Mouse (Mus musculus) ovary, postnatal 36 days (tissue): Measurements from ENCODE around the gene Prss27.
"Not testable (repeated sequence)": the region's sequence is repeated elsewhere in the genome, so short reads cannot be mapped to it uniquely, and the experiment has no call there.

Experiments
- DNase-seq: peaks from one replicate; pipeline ENCODE4 v3.0.0; 2022; ENCODE audit warnings: low spot score, mixed read lengths

The Prss27 gene

DNA sequence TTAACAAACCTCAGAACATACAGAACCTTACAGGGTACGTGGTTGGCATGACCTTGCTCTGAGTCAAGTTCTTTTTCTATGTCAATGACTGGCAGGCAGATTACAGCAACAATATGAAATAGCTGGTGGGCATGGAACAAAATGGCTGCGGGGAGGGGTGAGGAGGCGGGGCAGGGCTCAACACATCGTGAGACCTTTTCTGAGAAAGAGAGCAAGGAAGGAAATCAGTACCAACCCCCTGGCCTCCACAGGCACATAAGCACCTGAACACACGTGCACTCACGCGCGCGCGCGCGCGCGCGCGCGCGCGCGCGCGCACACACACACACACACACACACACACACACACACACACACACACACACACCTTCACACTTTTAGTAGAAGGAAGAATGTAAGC, 7.4 kb upstream of the Prss27 start:
- DNase-seq: no peak

DNA sequence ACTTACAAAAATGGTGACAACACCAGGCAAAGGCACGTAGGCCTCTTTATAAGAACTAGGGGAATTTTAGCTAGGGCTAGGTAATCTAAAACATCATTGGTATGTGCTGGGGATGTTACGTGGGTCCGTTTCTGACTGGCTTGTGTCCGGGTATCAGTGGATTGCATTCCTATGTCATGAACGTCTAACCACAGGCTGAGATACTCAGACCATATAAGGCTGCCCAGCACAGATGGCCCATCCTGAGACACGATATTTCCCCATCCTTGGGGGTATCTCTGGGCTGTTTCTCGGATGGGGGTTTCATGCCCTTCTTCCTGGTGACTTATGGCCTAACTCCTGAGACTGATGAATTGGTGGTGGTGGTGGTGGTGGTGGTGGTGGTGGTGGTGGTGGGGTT, 2.9 kb upstream of the Prss27 start:
- DNase-seq: no peak

DNA sequence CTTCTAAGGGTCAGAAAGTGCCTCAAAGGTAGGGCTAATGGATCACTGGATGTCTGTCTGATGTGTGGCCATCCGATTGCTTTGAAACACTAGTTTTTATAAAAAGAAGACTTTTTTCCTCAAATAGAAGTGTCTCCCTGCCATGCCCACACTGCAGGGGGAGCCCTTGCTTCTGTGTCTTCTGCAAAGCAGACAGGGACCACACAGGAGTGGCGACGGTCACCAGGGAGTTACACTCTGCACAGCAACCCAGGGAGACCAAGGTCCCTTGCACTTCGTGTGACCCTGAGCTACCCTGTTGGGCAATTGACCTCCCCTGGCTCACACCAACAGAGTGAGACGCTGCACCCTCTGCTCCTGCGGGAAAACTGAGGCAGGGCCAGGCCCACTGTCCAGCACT, 990 bp upstream of the Prss27 start:
- DNase-seq: no peak

DNA sequence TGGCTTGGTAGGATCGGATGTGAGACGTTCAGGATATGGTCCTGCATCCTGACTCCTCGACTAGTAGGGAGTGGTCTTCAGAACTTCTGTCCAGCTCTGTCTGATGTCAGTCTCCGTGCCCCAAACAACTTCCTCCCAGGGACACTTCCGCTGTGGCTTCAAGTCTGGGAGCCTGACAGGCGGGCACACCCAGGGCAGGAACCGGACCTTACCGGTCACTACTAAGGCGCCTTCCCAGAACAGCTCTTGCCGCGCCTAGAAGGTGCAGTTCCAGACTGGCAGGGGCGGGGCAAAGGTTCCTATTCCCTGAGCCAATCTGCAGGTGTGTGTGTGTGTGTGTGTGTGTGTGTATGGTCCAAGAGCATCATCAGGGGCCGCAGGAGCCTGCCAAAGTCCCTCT, 584 bp upstream of the Prss27 start:
- no peak for DNase-seq

DNA sequence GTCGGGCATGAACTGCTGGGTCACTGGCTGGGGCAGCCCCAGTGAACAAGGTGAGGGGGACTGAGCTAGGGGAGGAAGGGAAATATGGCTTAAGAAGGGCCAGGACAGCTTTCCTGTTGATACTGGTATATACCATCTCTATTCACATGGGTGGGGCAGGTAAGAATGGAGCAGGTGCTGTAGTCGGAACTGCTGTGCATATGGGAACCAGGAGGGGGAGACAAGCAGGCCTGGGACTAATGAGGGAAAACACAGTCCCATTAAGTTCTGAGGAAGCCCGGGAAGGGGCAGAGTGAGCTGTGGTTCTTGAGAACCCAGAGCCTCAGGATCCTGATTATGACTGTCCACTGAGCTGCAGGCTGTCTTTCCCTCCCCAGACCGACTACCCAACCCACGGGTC, 6.5 kb downstream of the Prss27 start:
- no peak for DNase-seq

DNA sequence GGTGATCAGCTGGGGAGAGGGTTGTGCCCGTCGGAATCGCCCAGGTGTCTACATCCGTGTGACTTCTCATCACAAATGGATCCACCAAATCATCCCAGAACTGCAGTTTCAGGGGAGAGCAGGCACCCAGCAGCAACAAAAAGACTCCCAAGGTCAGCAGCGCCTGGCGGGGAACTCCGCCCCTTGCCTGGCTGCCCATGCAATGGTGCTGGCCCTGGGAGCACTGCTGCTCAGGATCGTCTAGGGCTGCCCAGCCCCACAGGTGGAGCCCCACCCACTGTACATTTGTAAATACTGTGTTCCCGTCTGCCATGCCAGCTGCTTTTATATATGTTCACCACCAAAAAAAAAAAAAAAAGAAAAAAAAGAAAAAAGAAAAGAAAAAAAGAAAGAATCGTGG, 7.7 kb downstream of the Prss27 start:
- peak; percentile 29 for DNase-seq

DNA sequence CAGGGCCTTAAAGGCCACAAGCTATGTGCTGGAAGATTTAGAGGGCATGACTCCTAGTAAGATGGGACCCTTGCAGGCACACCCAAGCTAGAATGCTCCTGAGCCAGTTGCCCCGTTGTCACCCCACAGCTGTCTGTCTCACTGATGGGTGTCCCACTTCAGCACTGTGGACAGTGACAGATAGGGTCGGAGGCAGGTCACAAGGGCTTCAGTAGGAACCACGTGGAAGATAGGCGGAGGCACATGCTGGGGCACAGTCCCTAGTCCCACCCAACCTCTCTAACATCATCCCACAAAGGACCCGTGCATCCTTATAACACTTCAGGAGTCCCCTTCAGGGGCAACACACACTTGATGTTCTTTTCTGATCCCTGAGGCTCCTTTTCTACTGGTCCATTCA, 8.1 kb downstream of the Prss27 start:
- no peak for DNase-seq

DNA sequence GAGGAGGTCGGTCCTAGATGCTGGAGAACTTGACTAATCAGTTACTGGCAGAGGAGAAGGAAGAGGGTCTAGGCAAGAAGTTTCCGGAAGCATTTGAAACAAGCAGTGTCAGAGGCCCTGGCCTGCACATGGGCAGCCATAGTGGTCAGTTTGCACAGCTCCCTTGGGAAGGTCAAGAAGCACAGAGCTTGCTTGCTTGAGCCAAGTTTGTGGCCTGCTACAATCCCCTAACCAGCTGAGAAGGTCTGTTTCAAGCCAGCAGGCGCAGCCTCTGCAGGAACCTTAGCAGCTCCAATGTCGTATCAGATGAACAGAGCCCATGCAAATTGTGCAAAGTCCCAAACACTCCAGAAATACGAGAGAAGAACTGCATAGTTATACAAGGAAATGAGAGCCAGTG, 10.1 kb downstream of the Prss27 start:
- no peak for DNase-seq

DNA sequence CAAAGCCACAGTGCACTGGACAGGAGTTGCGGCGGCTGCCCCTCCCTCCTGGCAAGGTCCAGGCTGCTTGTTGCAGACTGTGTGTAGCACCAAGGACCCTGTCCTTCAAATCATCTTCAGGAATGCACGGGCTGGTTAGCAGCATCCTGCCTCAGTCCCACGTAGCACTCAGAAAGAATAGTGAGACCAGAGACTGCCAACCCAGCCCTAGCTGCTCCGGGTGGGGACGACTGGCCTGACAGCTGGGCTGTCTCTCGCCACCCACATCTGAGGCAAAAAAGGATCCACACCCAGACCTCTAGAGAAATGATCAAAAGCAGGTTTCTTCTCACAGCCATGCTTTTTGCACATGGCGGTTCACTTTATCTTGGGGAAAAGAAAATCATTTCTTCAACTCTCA, 11.1 kb downstream of the Prss27 start:
- no peak for DNase-seq

DNA sequence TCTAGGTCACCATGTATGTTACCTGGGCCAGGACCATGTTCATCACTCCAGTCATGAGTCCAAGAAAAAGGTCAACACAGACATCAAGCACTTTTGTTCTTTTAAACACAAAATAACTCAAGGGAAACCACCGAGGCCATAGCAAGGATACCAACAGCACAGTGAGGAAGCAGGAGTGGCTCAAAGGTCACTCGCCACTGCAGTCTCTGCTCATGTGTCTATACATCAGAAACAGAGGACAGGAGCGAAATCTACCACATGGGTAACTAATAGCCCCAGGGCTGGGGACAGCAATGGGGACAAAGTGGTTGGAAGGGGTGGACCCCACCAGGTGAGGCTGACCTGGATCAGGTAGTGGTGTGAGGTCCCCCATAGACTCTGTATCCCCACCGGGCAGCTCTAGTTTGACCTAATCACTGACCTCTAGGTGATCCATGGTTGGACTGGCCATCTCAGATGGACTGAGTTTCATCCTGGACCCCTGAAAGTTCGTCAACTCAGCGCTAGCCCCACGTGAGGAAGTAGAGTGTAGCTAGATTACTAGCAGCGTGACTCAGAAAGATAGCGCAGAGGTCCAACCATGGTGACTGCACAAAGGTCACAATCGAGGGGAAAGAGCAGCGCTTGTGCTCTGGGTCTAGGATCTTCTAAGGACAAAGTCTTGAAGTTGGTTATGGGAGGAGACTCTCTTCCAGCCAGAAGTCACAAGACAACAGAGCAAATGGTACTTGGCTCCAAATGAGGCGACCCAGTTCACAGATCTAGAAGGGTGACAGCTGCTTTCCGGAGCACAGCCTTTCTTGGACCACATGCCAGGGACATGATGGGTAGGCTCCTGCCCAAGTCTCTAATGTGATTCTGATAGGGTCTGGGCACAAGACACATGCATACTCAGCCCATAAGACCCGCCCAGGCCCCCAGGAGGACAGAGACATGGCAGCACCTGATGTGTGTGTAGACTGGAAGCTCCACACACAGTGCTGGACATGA, 19.0 kb downstream of the Prss27 start:
- no peak for DNase-seq

DNA sequence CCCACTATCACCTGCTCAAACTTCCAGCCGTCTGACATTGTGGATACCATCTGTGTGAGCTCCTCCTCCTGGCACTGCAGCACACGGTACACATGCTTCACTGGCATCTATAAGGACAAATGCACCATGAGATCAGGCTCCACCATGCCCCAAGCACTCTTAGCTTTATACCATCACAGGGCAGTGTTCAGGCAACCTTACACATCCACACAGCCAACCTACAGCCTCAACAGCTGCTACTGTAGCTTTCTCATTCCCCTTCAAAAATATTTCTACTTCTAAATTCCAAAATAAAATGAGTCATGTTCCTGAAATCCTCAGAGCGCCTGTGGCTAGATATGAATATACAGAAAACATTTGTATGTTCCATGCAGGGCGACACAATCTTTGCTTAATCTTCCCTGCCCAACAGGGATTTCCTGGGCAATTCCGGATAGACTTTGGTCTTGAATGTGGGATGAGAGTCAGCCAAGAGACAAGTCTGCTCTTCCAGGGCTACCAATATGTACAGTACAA, 19.8 kb downstream of the Prss27 start:
- DNase-seq: no peak

DNA sequence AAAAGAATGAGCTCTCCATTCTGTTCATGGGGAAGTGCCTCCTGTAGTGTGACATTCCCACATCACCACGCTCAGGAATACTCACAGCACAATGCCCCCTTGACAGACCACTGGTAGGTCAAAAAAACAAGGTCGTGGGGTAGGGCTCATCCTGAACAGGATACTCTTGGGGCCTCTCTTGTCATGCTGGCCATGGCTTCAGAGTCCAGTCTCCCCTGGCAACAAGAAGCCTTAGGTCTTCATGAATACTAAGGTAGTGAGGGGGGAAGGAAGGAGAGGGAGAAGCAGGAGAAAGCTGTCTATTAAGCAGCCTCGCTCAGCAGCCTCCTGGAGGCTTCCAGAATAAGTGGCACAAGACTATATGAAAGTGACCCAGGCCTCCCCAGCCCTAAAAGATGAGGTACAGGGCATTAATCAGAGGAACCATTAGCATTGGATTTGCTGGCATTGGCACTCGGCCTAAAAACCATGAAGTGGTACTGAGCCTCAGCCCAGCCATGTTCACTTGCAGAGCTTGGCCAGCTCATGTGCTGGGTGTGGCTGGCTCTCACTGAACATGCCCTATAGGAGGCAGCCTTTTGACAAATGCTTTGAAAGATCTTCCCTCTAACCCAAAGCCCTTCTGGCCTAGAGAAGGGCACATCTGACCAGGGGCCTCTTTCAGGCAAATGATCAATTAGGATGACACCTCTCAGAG, 24.7 kb downstream of the Prss27 start:
- DNase-seq: no peak

DNA sequence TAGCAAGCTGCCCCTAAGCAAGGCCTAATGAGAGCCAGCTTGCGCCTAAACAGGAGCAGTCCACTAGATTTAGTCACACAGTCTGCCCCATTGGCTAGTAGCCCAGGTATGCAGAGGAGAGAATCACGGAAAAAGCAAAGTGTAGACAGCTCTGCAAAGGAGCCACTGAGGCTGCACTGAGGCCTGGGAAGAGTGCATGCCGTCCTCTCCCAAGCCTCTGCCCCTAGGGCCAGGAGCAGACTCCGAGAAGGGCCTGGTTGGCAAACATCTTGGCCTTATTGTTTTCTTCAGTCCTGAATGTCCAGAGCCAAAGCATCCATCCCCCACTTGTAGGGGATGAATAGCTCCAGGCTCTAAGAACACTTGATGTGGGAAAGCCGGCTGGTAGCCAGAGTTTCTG, 30.3 kb downstream of the Prss27 start:
- DNase-seq: no peak

DNA sequence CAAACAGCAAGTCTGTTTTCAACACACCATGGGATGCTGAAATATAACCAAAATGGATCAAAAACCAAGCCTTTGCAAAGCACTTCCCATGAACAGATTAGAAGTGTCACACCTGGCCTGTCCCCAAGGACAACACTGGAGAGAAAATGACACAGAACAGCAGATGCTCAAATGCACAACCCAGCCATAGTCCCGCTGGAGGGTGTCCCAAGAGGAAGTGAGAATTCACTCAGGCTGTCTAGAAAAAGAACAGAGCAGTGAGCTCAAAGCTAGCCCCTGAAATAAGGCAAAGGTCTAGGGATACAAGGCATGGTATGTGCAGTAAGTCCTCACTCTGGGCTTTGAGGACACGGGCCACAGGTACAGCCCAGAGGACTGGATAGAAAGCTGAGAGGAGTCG, 31.6 kb downstream of the Prss27 start:
- DNase-seq: no peak

DNA sequence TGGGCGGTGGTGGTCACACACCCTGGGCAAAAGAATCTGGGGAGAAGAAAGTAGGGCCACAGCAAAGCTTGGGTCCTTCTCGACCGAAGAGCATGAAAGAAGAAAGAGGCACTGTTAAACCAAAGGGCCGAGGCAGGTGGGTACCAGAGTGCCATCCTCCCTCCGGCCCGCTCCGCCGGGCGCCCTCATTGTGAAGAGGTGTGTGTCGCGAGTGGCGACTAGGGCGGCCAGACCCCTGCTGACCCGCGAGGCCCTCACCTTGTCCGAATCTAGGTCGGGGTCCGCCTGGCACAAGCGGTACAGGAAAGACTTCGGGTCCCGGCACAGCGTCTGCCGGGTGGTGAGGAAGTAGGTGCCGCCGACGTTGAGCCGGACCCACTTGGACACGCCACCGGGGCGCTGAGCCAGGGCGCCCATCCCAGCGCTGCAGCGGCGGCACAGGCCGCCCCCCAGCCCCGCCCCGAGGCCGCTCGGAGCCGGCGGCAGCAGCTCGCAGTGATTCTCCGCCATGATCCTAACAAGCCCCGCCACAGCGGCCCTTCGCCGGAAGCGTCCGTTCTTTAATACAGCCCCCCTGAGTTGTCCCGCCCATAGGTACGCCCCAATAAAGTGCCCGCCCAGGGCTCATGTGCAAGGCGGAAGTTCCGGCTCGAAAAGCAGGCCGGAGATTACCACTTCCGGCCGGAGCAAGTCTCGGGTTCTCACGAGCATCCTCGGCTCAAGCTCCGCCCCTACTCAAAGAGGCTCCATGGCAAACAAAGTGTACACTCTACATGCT, 35.2 kb downstream of the Prss27 start, which contains the start of gene Kctd5:
Kctd5 (minus strand) TSS at position 567 of the 778 bp plus-strand sequence.
- peak; percentile 93 for DNase-seq

DNA sequence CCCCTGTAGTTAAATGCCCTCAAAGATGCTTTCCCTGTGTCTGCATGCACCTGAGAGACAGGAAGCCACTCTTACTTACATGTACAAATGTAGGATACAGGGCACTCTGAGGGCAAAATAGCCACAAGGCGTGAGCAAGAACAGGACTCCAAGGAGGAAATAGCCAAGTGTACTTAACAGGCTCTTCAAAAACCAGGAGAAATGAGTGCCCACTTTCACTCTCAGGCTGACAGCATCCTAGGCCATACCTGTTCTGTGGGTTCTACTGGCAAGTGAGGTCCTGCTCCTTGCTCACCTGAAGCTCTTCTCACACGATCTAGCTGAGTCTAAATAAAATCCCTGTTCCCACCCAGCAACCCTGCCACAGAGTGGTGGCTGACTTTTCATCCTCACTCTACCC, 39.2 kb downstream of the Prss27 start:
- no peak for DNase-seq

DNA sequence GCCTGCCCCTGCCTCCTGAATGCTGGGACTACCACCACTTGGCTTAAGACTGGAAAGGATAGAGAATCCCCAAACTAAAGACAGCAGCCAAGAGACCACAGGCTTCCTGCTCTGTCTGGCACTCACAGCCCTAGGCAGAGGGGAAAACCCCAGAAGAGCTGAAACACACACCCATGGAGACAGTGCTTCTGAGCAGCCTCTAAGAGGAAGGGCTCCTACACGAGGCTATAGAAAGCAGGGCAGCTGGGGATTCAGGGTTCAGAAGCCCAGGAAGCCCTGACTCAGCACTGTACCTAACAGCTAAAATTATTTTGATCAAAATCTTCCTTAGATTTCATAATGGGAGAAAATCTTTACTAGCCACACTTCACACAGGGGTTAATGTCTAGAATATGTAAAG, 46.6 kb downstream of the Prss27 start:
- no peak for DNase-seq

DNA sequence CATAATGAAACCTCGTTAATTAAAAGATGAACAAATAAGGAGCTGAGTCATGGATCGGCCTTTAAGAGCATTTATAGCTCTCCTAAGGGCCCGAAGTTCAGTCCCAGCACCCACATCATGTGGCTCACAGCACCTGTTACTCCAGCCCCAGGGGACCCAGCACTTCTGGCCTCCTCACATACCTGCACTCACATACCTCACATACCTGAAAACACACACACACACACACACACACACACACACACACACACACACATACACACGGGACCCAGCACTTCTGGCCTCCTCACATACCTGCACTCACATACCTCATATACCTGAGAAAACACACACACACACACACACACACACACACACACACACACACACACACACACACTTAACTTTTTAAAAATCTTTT, 48.5 kb downstream of the Prss27 start:
- DNase-seq: not testable (repeated sequence)

DNA sequence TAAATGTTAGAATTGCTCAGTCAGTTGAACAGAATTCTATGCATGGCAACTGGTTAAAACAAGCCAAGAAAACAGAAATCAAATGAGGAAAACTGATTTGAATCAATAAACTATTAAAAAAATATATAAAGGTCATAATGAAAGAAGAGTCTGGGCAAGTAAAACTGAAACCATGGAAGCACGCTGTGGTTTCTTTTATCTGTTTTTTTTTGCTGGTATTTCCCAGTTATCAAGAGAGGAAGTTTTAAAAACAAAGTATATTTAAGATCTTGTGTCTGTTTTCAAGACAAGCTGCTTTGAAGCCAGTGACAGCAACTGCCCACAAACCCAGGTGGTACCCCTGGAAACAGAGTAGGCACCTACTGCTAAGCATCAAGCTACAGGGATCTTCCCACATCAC, 52.6 kb downstream of the Prss27 start:
- DNase-seq: no peak
